Mouse (Mus musculus): ENCODE data around the gene Numa1. TPM values are rescaled to one million over a fixed set of nuclear protein-coding genes. Genes with fewer than 3 reads are reported as not detected.
A peak's percentile ranks its signal among the peaks of the same experiment; 100 is the strongest.

The Numa1 gene
- polyA plus RNA-seq, 1 experiment from 2014 or later = 72.1 TPM

DNA sequence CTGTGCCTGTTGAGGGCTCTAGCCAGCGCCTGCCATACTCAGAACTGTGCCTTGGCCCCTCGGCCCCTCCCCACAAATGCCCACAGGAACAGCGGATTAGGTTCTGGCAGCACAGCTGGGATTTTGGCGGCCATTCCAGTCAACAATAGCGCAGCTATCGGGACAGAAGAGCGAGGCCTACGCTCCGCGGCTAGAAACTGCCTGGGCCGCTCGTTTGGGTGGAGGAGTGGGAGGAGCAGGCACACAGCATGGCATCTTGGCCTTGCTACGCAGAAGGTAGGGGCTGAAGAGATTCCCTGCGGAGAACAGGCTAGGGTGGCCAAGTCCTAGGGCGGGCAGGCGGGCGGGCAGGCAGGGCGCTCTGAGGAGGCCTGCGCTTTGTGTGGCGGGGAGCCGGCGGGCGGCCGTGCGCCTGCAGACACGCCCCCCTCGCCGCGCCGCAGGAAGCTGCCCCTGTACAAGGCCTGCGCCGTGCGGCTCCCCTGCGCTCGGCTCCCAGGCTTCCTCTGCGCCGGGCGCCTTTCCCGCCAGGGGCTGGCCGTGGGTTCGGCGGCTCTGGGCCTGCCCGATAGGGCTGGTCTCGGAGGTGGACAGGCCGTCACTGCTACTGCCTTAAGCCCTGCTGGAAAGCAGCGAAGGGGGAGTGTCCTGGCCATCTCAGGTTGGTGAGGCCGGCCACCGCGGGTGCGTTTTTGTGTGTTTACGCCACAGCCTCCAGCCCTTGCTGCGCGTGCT is 36.0 kb downstream of the Numa1 start:
- Histone ChIP-seq H3K9me3 (ENCODE audit: low read length) (no peaks in the 10 kb centered on the region), H3K27me3 (ENCODE audit: insufficient read depth, low read length) (no peaks in the 10 kb centered on the region), H3K27ac (ENCODE audit: low read length) (peak overlapping the region; percentile 98), H3K4me1 (ENCODE audit: insufficient read depth, low read length) (peaks cover 42% of the 10 kb centered on the region), H3K4me3 (ENCODE audit: low read length) (peak overlapping the region; percentile 62), H3K9ac (replicated peaks; ENCODE audit: low read length) (peak overlapping the region; percentile 81), H3K4me2 (replicated peaks; ENCODE audit: low read depth, low read length) (peak overlapping the region; percentile 77), H3K36me3 (ENCODE audit: insufficient read depth, low read length) (no peaks in the 10 kb centered on the region)
- peak; percentile 95 for ATAC-seq (ENCODE audit: low FRiP score, low TSS enrichment)
- under 1% methylated on average over 49 of the region's 53 CpGs for WGBS

DNA sequence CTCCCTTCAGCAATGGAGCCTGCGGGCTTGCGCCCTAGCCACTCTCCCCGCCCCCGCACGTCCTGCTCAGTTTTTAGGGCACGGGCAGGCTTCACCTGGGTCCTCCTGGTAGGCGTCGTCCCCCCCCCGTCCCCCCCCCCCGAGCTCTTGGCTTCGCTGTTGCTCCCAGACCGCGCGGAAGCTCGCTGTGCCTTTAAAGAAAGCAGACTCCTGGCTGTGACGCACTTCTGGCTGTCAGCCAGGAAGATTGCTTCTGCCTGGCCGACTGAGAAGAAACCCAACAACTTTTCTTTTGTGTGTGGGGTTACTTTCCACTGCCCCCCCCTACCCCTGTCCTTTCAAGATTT is 36.5 kb downstream of the Numa1 start:
- peak; percentile 72; the same call in 1 of the 2 replicates for ATAC-seq (ENCODE audit: low FRiP score, low TSS enrichment)
- H3K4me1 ChIP-seq (ENCODE audit: insufficient read depth, low read length) = peaks cover 45% of the 10 kb centered on the region
- no peaks in the 10 kb centered on the region for H3K27me3 ChIP-seq (ENCODE audit: insufficient read depth, low read length)
- H3K9me3 ChIP-seq (ENCODE audit: low read length) = no peaks in the 10 kb centered on the region
- H3K9ac ChIP-seq (replicated peaks; ENCODE audit: low read length) = peak overlapping the region; percentile 81
- peak overlapping the region; percentile 77 for H3K4me2 ChIP-seq (replicated peaks; ENCODE audit: low read depth, low read length)
- H3K4me3 ChIP-seq (ENCODE audit: low read length) = peak overlapping the region; percentile 62
- peak overlapping the region; percentile 98 for H3K27ac ChIP-seq (ENCODE audit: low read length)
- 0% methylated on average over 10 of the region's 17 CpGs for WGBS
- H3K36me3 ChIP-seq (ENCODE audit: insufficient read depth, low read length) = no peaks in the 10 kb centered on the region

DNA sequence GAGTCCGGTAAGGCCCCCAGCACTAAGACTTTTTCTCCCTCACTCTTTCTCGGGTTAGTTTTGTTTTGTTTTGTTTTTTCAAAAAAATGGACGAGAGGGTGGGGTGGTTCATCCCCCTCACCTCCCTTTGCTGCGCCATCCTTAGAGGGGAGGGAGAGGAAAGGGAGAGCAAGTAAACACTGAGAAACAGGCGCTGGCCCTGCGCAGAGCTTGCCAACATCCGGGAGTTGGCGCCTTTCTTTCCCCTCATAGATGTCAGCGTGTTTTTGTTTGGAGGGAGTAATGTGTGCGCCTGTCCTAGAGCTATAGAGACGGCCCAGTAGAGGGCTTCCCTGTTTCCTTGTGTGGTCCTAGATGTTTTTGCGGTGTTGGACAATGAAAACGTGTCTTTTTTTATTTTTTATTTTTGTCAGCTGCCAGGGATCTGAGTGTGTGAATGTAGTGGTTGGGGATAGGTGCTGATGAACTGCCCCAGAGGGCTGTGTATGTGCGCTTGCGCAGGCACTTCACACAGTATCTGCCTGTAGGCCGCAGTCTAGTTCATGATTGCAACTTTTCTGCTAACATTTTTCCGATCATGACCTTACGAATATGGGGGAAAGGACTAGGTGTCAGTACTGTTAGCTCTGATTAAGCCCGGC is 37.0 kb downstream of the Numa1 start:
- Histone ChIP-seq H3K27me3 (ENCODE audit: insufficient read depth, low read length) (no peaks in the 10 kb centered on the region), H3K27ac (ENCODE audit: low read length) (peak overlapping the region; percentile 98), H3K9me3 (ENCODE audit: low read length) (no peaks in the 10 kb centered on the region), H3K4me3 (ENCODE audit: low read length) (peak overlapping the region; percentile 62), H3K9ac (replicated peaks; ENCODE audit: low read length) (peak overlapping the region; percentile 81), H3K4me1 (ENCODE audit: insufficient read depth, low read length) (peaks cover 44% of the 10 kb centered on the region), H3K4me2 (replicated peaks; ENCODE audit: low read depth, low read length) (peak overlapping the region; percentile 77), H3K36me3 (ENCODE audit: insufficient read depth, low read length) (peaks cover under 1% of the 10 kb centered on the region; the same call in 1 of the 2 replicates)
- WGBS = 4% methylated on average over 19 of the region's 19 CpGs
- peak; percentile 61 for ATAC-seq (ENCODE audit: low FRiP score, low TSS enrichment)

DNA sequence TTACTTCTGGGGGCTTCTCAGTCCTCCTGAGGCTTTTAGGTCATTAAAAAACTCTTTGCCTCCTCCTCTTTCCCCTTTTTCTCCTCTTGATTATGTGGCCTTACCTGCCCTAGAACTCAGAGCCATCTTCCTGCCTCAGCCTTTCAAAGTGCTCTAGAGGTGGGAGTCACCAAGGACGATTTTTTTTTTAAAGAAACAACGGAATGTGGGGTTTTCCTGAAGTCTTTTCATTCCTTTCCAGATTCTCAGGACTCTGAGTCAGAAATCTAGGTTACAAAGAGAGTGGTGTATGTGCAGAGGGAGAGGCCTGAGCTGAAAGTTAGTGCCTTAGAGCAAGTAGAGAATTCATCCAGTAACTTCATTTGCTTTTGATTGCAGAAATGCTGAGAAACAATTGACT is 37.8 kb downstream of the Numa1 start:
- Histone ChIP-seq H3K27ac (ENCODE audit: low read length) (peak overlapping the region; percentile 98), H3K4me3 (ENCODE audit: low read length) (peak overlapping the region; percentile 62), H3K9me3 (ENCODE audit: low read length) (no peaks in the 10 kb centered on the region), H3K27me3 (ENCODE audit: insufficient read depth, low read length) (no peaks in the 10 kb centered on the region), H3K4me1 (ENCODE audit: insufficient read depth, low read length) (peaks cover 42% of the 10 kb centered on the region), H3K9ac (replicated peaks; ENCODE audit: low read length) (peak overlapping the region; percentile 81), H3K36me3 (ENCODE audit: insufficient read depth, low read length) (peaks cover 6% of the 10 kb centered on the region; the same call in 1 of the 2 replicates), H3K4me2 (replicated peaks; ENCODE audit: low read depth, low read length) (peak overlapping the region; percentile 77)
- 48% methylated on average over 2 of the region's 2 CpGs for WGBS
- ATAC-seq (ENCODE audit: low FRiP score, low TSS enrichment) = no peak

DNA sequence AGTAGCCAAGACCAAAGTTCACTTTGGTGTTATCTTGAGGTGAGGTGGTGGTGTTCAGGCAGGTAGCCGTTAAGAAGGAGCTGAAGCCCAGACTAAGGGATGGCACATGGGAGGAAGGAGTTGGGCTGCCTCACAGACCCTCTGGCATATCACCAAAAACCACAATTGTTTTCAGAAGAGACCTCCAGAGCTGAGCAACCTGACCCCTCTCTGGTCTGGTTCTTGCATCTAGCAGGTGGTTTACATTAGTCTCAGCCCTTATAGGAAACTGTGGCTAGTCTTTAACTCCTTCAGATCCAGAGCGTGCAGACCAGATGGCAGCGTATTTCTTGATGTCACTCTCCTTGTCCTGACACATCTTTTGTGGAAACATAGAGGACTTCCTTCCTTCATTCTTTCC is 39.8 kb downstream of the Numa1 start:
- no peaks in the 10 kb centered on the region for H3K9me3 ChIP-seq (ENCODE audit: low read length)
- H3K27ac ChIP-seq (ENCODE audit: low read length) = no peak overlapping the region; the same call in 1 of the 2 replicates
- no peak overlapping the region for H3K4me3 ChIP-seq (ENCODE audit: low read length)
- ATAC-seq (ENCODE audit: low FRiP score, low TSS enrichment) = no peak
- H3K27me3 ChIP-seq (ENCODE audit: insufficient read depth, low read length) = no peaks in the 10 kb centered on the region
- peaks cover 40% of the 10 kb centered on the region for H3K4me1 ChIP-seq (ENCODE audit: insufficient read depth, low read length)
- H3K36me3 ChIP-seq (ENCODE audit: insufficient read depth, low read length) = peaks cover 6% of the 10 kb centered on the region; the same call in 1 of the 2 replicates
- no peak overlapping the region for H3K9ac ChIP-seq (replicated peaks; ENCODE audit: low read length)
- 55% methylated on average over 3 of the region's 3 CpGs for WGBS
- H3K4me2 ChIP-seq (replicated peaks; ENCODE audit: low read depth, low read length) = no peak overlapping the region

DNA sequence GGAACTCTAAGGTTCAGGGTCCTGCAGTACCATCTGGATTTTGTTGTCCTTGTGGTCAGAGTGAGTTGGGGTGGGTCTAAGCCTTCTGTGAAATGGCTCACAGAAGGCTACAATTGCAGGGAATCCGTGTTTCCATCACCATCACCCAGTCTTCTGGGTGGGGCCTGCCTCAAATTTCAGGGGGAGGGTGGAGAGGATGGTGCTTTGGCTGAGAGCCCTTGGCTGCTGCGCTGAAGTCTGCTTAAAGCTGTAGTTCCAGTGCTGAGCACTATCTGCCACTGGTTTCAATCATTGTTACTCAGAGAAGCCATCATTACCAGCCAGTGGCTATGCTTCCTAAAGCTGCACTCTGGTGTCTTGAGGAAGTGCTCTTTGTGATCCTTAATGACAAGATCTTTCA is 40.6 kb downstream of the Numa1 start:
- no peak for ATAC-seq (ENCODE audit: low FRiP score, low TSS enrichment)
- H3K27me3 ChIP-seq (ENCODE audit: insufficient read depth, low read length) = no peaks in the 10 kb centered on the region
- no peak overlapping the region for H3K27ac ChIP-seq (ENCODE audit: low read length)
- H3K4me2 ChIP-seq (replicated peaks; ENCODE audit: low read depth, low read length) = no peak overlapping the region
- H3K9me3 ChIP-seq (ENCODE audit: low read length) = no peaks in the 10 kb centered on the region
- H3K36me3 ChIP-seq (ENCODE audit: insufficient read depth, low read length) = peaks cover 6% of the 10 kb centered on the region; the same call in 1 of the 2 replicates
- H3K4me3 ChIP-seq (ENCODE audit: low read length) = no peak overlapping the region
- peaks cover 34% of the 10 kb centered on the region for H3K4me1 ChIP-seq (ENCODE audit: insufficient read depth, low read length)
- 0 out of 2 replicates have a peak overlapping the region, but pooled peaks have one; percentile 20 for H3K9ac ChIP-seq (replicated peaks; ENCODE audit: low read length)
- WGBS = 32% methylated on average over 2 of the region's 2 CpGs

DNA sequence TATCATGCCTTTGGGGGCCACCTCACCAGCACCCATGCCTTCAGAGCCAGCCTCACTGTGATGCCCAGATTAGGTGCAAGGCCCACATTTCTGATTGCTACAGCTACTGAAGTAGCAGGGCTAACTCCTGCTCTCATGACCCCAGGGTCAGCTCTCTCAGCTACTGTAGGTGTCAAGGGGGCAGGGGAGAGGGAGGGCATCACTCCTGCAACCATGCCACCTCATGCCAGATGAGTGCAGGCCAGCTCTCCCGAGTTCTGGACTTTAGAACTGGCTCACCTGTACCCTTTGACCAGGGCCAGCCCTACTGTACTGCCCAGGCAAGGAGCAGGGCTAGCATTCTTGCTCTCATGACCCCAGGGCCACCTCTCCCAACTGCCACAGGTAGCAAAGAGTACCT is 48.8 kb downstream of the Numa1 start:
- no peaks in the 10 kb centered on the region for H3K27me3 ChIP-seq (ENCODE audit: insufficient read depth, low read length)
- H3K36me3 ChIP-seq (ENCODE audit: insufficient read depth, low read length) = peaks cover 24% of the 10 kb centered on the region; the same call in 1 of the 2 replicates
- H3K4me2 ChIP-seq (replicated peaks; ENCODE audit: low read depth, low read length) = no peak overlapping the region
- no peak overlapping the region for H3K4me3 ChIP-seq (ENCODE audit: low read length)
- ATAC-seq (ENCODE audit: low FRiP score, low TSS enrichment) = no peak
- H3K9ac ChIP-seq (replicated peaks; ENCODE audit: low read length) = no peak overlapping the region
- H3K4me1 ChIP-seq (ENCODE audit: insufficient read depth, low read length) = 0 out of 2 replicates have a peak, but pooled peaks cover 4% of the 10 kb centered on the region
- WGBS = 81% methylated on average over 1 of the region's 1 CpGs
- H3K27ac ChIP-seq (ENCODE audit: low read length) = no peak overlapping the region
- H3K9me3 ChIP-seq (ENCODE audit: low read length) = no peaks in the 10 kb centered on the region

DNA sequence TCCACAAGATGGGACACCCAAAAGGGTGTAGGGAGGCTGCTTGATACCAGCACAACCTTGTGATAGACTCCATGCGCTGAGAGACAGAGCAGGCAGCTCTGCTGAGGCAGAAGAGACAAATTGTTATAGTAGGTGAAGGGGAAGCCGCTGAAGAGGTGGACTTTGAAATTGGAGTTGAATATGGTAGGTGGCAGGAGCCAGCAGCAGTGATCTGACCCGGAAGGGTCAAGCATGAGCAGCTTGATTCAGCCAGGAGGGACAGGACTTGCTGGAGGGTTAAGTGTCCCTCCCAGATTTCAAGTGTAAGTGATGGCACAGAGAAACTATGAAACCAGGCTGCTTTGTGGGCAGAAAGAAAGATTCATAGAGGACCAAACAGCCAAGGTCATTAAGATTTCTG is 51.2 kb downstream of the Numa1 start:
- no peaks in the 10 kb centered on the region for H3K27me3 ChIP-seq (ENCODE audit: insufficient read depth, low read length)
- H3K4me3 ChIP-seq (ENCODE audit: low read length) = no peak overlapping the region
- no peak overlapping the region for H3K4me2 ChIP-seq (replicated peaks; ENCODE audit: low read depth, low read length)
- peaks cover 44% of the 10 kb centered on the region for H3K36me3 ChIP-seq (ENCODE audit: insufficient read depth, low read length)
- H3K4me1 ChIP-seq (ENCODE audit: insufficient read depth, low read length) = 0 out of 2 replicates have a peak, but pooled peaks cover 4% of the 10 kb centered on the region
- H3K9ac ChIP-seq (replicated peaks; ENCODE audit: low read length) = no peak overlapping the region
- H3K9me3 ChIP-seq (ENCODE audit: low read length) = no peaks in the 10 kb centered on the region
- ATAC-seq (ENCODE audit: low FRiP score, low TSS enrichment) = 0 out of 2 replicates have a peak, but pooled peaks have one; percentile 46
- no peak overlapping the region for H3K27ac ChIP-seq (ENCODE audit: low read length)
- 65% methylated on average over 3 of the region's 3 CpGs for WGBS

DNA sequence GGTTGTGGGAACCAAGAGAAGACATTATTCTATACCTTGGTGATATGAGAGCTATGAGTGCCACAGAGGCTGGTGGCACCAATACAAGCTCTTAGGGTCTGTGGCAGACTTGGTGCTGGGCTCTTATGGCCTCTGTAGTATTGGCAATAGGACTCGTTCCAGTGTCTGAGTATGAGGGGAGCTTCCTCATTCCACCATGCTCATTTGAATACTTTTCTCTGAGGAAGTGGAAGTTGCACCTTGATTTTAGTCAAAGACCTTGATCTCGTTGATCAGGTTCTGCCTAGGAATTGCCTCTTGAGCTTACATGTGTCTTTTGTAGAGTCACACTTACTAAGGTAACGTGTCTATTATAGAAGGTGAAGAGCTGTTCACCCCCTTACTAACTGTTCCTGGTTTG is 60.3 kb downstream of the Numa1 start:
- H3K27me3 ChIP-seq (ENCODE audit: insufficient read depth, low read length) = no peaks in the 10 kb centered on the region
- 84% methylated on average over 3 of the region's 3 CpGs for WGBS

More for the DNA sequence above, 60.3 kb downstream of the Numa1 start:
- no peak overlapping the region for H3K9ac ChIP-seq (replicated peaks; ENCODE audit: low read length)
- no peak for ATAC-seq (ENCODE audit: low FRiP score, low TSS enrichment)
- no peaks in the 10 kb centered on the region for H3K9me3 ChIP-seq (ENCODE audit: low read length)
- H3K27ac ChIP-seq (ENCODE audit: low read length) = no peak overlapping the region
- no peak overlapping the region for H3K4me3 ChIP-seq (ENCODE audit: low read length)
- peaks cover 85% of the 10 kb centered on the region for H3K36me3 ChIP-seq (ENCODE audit: insufficient read depth, low read length)
- H3K4me1 ChIP-seq (ENCODE audit: insufficient read depth, low read length) = peaks cover 2% of the 10 kb centered on the region
- no peak overlapping the region for H3K4me2 ChIP-seq (replicated peaks; ENCODE audit: low read depth, low read length)

Data from kidney, embryonic 16.5 days (tissue).